Mouse (Mus musculus) megakaryocyte, adult 5-6 weeks (primary cell): ENCODE data around the gene Dtx1. TPM values are rescaled to one million over a fixed set of nuclear protein-coding genes. Genes with fewer than 3 reads are reported as not detected.

ENCODE experiments used
- ATAC-seq: 2 replicates; pipeline ENCODE4 v1.8.0; 2016; ENCODE audit warnings: mild to moderate bottlenecking, inconsistent platforms; ENCODE audit not compliant: poor library complexity, severe bottlenecking
- total RNA-seq, 2 experiments: library from RNA; stranded (forward) in 1 of 2; stranded (reverse) in 1 of 2; fragments of 153-499, 151-499 nt in 1 of 2; fragments of 221-1000, 200-1000 nt in 1 of 2; gene quantifications; 2 replicates each; pipeline versions ENCODE4 v1.2.3 to v1.2.4; 2015 to 2017

Gene Dtx1
- total RNA-seq (2015) (0.30 and 0.40 TPM in 2 replicates), total RNA-seq (2017) (not detected in 2 replicates)

DNA sequence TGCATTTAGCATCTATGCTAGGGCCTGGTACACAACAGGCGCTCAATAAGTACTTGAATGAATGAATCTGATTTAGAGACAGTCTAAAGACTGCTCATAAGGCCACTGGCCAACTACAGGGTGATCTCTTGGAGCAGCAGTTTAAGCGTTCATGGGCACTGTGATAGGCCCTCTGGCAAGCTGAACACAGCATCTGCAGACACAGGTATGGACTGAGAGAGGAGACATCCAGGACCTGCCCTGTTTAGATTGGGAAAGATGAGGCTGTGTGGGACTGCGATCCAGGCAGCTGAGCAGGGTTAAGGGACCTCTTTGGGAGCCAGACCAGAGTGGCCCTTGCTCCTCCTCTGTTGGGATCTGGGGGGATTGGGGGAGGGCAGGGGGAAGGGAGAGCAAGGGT lies at the start of gene Dtx1:
Gene Dtx1 (minus strand): TSS at position 101 of the 400 bp plus-strand sequence.
- ATAC-seq: no peak

DNA sequence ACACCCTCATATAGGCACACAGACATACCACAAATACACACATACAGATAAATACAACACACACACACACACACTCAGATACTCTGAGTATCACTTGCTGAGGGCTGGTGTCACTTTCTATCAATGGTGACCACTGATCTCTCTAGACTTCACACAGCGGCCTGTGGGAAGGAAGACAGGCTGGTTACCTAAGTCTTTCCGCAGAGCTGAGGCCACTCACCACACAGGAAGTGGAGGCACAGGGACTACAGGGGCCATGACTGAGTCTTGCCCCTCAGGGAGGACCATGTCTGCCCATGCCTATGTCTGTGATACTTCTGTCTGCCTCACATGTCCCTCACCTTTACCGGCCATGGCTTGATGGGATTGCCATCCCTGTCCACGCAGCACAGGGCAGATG lies 42.5 kb upstream of the Dtx1 start:
- ATAC-seq: peak; percentile 66

DNA sequence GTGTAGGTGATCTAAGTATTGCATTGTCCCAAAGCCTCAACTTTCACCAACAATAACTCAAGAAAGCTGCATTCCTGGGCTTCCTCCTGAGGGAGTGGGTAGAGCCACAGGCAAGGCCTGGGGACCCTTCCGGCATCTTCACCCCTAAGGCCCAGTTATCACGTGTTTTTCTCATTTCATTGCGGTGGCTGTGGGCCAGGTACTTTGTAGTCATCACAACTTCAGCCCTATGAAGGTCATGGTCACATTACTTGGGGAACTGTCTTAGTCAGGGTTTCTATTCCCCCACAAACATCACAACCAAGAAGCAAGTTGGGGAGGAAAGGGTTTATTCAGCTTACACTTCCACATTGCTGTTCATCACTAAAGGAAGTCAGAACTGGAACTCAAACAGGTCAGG lies 41.1 kb upstream of the Dtx1 start:
- ATAC-seq: no peak

DNA sequence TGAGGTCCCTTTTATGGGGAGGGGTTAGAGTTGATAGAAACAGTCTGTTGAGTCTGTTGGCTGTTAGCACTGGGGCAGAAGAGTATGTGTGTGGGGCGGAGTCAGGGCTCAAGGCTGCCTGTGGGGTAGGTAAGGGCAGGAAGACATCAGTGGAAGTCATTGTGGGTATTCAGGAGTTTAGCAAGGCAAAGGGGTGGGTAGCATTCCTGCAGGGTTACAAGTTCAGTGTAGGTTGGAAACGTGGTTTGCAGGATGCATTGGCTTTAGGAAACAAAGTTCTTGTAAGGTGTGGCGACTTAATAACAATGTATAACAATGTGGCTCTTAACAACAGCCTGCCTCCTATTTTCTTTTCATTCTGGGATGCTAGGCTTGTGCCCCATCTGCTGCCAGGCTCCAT lies 39.5 kb upstream of the Dtx1 start:
- no peak for ATAC-seq

DNA sequence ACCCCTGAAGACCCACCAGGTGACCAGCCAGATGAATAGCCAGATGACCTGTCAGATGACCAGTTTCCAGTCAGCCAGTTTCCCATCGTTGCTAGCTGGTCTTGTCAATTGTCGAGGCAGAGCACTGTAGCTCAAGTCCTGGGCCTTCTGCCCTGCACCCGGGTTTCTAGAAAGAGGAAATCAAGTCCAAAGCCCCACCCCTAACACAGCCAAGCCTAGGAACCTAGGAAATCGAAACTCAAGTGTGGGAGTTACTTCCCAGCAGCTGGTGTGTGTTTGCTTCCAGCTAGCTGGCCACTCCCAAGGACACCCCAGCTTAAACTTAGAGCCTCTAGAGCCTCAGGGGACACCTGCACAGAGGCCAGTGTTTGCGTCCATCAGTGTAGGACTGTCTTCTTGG lies 38.0 kb upstream of the Dtx1 start, which contains the start of gene Oas2:
Gene Oas2 (minus strand): TSS at position 166 of the 400 bp plus-strand sequence.
- peak; percentile 89 for ATAC-seq

DNA sequence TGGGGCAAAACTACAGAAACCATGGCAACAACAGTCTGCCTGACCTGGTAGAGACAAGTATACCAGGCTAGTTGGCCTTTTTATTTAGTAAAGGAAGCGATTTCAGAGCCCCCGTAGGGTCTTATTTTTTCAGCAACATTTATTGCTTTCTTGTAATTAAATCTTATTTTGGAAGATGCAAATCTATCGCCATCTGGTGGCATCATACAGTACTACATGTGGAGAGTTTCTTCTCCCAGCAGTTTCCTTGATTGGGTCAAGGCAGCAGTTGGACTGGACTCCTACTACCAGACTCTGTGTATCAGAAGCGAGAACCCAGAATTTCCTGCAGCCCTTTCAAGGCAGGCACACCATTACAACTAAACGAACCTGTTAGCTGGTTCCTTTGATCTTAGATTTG lies 34.7 kb upstream of the Dtx1 start:
- ATAC-seq: no peak

DNA sequence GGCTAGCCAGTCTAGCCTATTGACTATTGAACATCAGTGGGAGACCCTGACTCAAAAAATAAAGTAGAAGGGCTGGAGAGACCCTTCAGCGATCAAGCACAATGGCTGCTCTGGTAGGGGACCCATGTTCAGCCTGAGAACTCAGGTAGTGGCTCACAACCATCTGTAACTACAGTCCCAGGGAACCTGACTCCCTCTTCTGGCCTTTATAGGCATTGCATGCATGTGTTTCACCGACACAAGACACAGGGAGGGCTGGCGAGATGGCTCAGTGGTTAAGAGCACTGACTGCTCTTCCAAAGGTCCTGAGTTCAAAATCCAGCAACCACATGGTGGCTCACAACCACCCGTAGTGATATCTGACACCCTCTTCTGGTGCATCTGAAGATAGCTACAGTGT lies 30.4 kb upstream of the Dtx1 start:
- 0 out of 2 replicates have a peak, but pooled peaks have one; percentile 33 for ATAC-seq

DNA sequence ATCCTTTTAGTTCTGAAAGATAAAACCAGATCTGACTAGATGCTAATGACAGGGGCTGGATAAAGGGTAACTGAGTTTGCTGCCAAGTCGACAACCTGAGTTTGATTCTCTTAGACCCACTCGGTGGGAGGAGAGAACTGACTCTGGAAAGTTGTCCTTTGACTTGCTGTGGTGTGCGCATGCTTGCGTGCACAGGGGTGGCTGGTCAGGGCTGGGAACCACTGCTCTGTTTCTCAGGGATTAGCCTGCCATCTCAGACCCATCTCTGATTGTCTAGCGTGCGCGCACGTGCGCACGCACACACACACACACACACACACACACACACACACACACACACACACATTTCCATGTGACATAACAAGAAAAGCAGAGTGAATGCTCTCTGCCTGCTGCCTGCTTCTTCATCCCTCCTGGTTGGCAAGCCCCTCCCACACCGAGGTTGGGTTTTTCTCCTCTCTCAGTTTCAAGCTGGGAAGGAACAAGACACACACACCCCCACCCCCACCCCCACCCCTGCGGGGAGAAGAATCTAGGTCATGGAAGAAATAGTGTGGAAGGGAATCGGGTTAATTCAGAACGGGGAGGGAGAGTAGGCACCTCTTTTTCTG lies 22.8 kb upstream of the Dtx1 start:
- ATAC-seq: no peak

DNA sequence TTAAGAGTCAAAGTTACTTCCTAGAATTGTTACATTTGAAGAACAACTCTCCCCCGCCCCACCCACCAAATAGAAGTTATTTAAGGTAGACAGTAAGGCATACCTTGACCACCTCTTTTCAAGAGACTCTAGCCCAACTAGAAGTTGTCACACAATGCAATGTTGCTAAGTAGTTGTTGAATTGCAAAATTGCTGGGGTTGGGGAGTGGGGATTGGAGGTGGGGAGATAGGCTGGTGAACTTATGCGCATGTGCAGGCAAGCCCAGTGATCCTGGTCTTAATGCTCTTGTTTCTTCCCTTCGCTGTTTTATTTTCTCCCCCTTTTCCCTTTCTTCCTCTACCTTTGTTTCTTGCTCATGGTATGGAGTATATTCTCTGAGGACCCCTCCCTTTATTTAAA lies 22.0 kb upstream of the Dtx1 start:
- ATAC-seq: no peak

DNA sequence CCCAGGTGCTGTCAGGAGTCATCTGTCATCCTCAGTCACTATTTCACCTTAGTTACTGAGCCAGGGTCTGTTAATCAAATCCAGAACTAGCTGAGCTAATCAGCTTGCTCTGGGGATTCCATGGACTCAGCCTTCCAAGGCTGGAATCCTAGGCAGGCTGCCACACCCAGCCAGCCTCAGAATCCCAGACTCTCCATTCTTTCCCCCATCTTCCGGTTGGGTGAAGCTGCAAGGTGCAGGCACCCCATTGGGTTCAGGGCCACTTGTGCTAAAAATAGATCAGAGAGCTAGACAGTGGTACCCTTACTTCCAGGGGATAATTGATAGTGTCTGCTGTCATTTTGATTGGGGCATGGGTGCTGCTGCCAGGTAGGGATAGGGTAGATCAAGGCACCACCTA lies 21.0 kb upstream of the Dtx1 start:
- ATAC-seq: no peak

DNA sequence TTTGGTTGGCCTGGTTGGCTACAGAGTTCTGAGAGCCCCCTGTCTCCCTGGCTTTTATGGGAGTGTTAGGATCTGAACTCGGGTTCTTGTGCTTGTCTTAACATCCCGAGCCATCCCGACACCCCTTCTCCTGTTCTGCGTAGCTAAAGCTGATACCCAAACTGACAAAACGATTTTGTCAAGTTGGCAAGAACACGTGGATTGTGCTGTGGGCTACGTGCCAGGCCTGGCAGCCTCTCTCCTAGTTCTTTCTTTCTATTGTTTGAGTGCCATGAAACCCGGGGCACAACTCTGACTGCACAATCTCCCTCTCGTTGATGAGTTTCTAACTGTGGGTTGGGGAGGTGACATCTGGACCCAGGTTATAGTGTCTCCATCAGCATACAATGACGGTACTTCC lies 17.6 kb upstream of the Dtx1 start:
- no peak for ATAC-seq

DNA sequence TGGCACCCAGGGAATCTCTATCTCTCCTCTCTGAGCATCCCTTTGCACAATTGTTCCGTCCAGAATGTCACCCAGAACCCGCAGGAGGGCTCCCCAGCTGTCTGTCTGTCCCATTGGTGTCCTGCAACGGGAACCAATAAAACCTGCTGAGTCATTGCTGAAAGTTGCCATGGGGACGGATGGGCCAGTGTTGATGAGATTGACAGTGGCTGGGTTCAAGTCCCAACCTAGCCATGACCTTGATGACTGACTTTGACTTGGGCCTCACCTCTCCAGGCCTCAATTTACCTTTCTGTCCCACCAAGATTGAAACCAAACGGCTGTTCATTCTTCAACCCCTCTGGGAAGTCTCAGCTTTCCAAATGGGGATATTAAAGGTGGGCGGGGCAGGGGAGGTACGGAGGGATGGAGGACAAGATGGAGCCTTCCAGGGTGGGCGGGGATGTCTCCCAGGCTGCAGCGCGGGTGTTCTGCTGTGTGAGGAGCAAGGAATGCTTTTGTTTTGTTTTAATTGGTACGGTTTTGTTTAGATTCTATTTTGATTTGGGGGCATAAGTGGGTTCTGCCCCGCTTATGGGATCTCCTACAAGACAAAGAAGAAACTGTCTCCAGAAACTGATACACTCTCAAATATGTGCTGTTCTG lies 14.2 kb upstream of the Dtx1 start:
- no peak for ATAC-seq

DNA sequence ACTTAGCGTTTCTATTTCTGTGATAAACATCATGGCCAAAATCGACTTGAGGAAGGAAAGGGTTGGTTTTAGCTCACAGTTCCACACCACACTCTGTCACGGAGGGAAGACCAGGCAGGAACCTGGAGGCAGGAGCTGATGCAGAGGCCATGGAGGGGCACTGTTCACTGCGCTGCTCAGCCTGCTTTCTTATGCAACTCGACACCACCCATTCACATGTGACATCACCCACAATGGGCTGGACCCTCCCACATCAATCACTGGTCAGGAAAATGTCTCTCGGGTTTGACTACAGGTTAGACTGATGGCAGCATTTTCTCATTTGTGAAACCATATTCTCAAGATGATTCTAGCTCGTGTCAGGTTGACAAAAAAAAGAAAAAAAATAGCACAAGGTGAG lies 9.3 kb upstream of the Dtx1 start:
- ATAC-seq: no peak

DNA sequence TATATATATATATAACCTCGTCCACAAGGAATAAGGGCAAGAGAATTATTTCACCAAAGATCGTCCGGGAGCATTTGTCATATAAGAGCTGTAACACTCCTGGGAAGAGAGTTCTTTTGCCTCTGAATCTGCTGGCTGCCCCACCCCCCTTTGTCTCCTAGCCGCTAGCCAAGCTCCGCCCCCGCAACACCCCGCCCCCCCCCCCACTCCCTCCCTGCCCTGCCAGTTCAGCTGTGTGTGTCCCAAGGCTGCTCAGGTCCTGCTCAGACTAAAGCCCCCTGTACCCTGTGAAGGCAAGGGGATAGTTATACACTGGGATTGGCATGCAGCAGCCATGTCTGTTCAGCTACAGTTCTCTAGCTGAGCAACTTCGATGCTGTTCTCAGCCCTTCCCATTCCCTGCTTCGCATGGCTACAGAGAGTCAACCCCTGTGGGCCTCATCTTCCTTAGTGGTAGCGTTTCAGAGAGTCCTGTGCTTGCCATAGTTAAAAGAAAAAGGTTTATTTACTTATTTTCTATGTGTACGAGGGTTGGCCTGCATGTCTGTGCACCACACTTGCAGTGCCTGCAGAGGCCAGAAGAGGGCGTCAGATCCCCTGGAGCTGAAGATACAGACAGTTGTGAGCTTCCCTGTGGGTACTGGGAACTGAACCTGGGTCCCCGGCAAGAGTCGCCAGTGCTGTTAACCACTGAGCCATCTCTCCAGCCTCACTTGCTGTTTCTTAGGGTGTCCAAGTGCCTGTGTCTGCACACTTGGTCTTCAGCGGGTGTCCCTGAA lies 7.1 kb upstream of the Dtx1 start:
- no peak for ATAC-seq

DNA sequence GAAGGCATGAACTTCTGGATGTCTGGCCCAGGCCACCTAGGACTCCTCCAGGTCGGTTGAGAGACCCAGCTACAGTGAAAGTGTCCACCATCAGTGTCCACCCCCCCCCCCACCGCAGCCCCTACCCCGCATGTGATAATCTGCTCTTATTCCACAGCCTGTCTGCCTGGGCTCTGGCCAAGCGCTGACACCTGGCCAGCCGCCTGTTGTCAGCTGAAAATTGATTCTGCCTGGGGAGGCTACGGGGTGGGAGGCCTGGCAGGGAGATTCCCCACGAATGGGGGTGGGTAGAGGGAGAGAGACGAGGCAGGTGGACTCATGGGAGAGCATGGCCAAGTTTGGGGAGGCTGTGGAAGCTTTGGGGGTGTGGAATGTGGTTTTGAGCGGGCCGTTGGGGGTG lies 5.4 kb upstream of the Dtx1 start:
- ATAC-seq: no peak

DNA sequence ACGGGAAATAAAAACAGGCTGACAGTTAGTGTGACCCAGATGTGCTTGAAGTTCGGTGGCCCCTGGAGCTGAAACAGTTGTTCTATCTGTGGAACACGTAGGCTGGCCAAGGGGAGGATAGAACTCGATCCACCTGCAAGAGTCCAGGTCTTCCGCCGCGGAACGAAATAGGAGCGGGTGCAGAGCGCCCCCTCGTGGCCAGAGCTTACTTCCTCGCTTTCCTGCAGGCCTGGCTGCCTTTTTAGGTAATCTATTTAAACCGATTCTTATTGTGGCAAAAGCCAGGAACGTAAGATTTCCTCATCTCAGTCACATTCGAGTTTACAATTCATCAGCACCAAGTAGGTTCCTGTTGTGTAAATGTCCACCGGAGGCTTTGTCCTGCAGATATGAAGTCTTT lies 2.6 kb upstream of the Dtx1 start:
- ATAC-seq: peak; percentile 59; the same call in 1 of the 2 replicates

DNA sequence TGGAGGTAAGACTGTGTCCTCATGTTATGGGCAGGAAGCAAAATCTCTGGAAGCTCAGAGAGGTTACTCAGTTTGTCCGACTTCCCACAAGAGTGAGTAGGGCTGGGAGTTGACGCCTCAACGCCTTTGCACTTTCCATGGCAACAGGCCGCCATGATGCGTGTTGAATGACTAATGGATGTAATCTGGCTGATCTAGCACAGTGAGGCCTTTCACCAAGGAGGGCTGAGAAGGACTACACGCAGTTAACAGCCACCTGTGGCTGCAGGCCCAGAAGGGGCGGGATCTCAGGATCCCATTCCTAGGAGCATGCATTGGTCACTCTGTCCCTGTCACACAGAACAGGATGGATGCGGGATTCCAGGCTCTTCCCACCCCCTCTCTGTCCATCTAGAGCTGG lies 994 bp upstream of the Dtx1 start:
- ATAC-seq: no peak

DNA sequence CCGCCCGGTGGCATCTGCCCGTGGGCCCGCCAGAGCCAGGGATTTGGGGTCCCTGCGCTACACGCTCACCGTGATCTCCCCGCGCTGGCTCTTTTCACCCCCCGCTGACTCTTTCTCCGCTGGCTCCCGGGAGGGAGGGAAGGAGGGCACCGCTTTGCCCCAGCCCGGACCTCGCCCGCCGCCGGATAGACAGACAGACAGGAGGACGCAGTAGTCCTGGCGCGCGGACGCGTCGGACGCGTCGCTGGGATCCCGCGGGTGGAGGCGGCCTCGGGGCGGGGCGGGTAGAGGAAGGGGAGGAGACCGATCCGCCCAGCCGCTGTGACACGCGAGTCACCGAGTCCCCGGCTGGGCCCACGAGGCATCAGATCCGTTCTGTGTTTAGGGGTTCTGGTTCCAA lies 311 bp downstream of the Dtx1 start:
- peak; percentile 38; the same call in 1 of the 2 replicates for ATAC-seq

DNA sequence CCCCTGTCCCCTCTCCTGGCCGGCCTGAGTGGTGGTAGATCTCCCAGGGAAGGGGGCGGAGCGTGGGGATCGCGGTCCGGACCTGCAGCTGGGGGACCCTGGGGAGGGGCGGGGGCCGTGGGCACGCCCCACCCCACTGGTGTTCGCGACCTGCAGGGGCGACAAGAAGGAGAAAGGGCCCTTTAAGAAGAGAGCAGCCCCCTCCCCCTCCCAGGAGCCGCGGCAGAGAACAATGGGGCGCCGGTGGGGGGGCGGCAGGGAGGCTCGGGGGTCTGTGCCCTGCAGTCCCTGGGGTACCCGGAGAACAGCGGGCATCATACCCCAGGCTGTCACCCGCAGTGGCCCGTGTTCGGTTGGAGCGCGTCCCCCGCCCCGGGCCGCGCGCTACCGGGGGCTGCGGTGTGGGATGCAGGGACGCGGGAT lies 890 bp downstream of the Dtx1 start:
- ATAC-seq: no peak

DNA sequence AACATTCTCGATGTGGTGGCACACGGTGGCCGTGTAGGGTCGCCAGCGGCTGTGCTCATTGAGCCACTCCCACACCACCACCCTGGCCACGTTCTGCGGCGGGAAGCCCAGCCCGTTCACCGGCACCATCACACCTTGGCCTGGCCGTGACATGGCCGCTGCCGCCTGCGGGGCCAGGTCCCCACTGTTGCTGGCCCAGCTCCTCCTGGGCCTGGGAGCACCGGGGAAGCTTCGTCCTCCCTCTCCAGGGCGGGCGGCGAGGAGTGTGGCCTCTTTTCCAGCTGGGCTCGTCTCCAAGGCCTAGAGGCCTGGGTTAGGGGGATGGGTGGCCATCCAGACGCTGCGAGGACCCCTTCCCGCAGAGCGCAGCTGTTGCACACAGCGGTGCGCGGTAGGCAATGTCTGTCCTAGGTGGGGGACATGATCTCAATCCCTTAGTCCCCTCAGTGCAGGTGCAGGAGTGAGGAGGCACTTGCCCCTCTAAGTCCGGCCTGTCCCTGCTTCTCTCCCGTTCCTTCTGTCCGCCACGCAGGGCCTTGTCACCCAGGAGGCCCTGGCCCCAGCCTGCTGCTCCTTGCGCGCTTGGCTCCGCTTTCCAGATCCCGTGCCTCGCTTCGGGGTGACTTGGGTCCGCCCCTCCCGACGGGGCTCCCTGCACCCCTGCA lies 1.4 kb downstream of the Dtx1 start:
- ATAC-seq: no peak

DNA sequence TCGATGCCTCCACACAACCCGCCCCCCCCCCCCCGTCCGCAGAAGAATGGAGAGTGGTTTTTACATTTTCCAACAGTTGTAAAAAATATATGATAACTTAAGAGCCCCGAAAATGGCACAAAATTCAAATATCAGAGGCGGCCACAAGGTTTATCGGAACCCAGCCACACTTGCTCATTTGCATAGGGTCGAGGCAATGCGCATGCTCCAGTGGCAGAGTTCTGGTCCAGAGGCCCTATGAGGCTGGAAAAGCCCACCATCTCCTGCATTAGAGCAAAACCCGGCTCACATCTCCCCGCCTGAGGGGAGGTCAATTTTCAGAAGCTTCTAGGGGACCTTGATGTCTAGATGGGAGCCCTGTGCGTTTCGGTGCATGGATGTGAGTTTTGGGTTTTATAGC lies 4.8 kb downstream of the Dtx1 start:
- no peak for ATAC-seq
